In the genomic region with DNA sequence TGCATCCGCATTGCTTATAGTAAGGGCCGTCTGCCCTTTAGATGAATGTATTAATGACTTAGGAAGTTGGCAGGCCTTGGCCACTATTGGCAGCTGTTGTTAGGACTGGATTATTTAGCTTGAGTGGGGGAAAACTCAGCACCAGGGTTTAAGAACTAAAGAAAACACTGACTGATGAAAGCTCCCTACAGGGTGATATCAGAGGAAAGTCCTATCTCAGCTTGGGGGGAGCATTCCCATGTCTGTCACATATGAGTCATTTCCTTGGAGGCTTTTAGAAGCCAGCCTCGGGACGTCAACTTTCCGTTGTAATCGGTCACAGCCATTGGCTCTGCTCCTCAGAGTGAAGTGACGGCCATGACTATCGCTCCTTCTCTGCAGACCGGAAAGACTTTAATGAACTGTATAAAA, we compare ENCODE assay signal across 10 mouse cellular contexts.
DNase-seq lines count a peak whose midpoint lies in the region; ATAC-seq and TF ChIP-seq lines count a peak whose summit lies in the region.
"Had no signal": no experiment of that assay in that cellular context is flagged by ENCODE, and none has a peak within 500 bp of the region (broad histone marks: within the 10 kb centered on the region; RNA-seq: fewer than 3 reads in every experiment).

No protein-coding gene starts in this region.

- H3K27me3 ChIP-seq in hindbrain, embryonic 11.5 days (ENCODE audit: control insufficient read depth, insufficient read depth, low read length), result no peaks in the 10 kb centered on the region
- no peaks in the 10 kb centered on the region for H3K27me3 ChIP-seq in hindbrain, embryonic 13.5 days
- no peaks in the 10 kb centered on the region; a peak in 1 of 4 replicates for H3K27me3 ChIP-seq in MEL (ENCODE audit: control insufficient read depth in 1 of 2, insufficient read depth in 2 of 2, low read length in 2 of 2)
- no peaks in the 10 kb centered on the region for H3K27me3 ChIP-seq in liver, embryonic 13.5 days
- H3K27me3 ChIP-seq: embryonic facial prominence, embryonic 12.5 days; liver, embryonic 15.5 days had no signal

- no peak overlapping the region for H3K4me2 ChIP-seq in hindbrain, embryonic 11.5 days (replicated peaks; ENCODE audit: low read depth, low read length)
- no peak overlapping the region for H3K4me2 ChIP-seq in hindbrain, embryonic 13.5 days
- no peak overlapping the region for H3K4me2 ChIP-seq in liver, embryonic 13.5 days
- H3K4me2 ChIP-seq: embryonic facial prominence, embryonic 12.5 days; liver, embryonic 15.5 days had no signal

- no peak for TF ChIP-seq RAD21 in MEL (IDR thresholded peaks at IDR 0.05; ENCODE audit: low read depth, low read length)

- H3K36me3 ChIP-seq in hindbrain, embryonic 11.5 days (ENCODE audit: control insufficient read depth, insufficient read depth, low read length), result no peaks in the 10 kb centered on the region
- no peaks in the 10 kb centered on the region for H3K36me3 ChIP-seq in hindbrain, embryonic 13.5 days
- H3K36me3 ChIP-seq in MEL (ENCODE audit: control insufficient read depth in 1 of 2, insufficient read depth in 2 of 2, low read length in 2 of 2), result no peaks in the 10 kb centered on the region
- no peaks in the 10 kb centered on the region for H3K36me3 ChIP-seq in liver, embryonic 13.5 days
- H3K36me3 ChIP-seq: embryonic facial prominence, embryonic 12.5 days; liver, embryonic 15.5 days had no signal

- no peaks in the 10 kb centered on the region for H3K4me1 ChIP-seq in hindbrain, embryonic 11.5 days (replicated peaks; ENCODE audit: control insufficient read depth, insufficient read depth, low read length)
- H3K4me1 ChIP-seq in hindbrain, embryonic 13.5 days (replicated peaks), result 0 out of 2 replicates have a peak, but pooled peaks cover 4% of the 10 kb centered on the region
- no peaks in the 10 kb centered on the region for H3K4me1 ChIP-seq in MEL (ENCODE audit: control insufficient read depth in 1 of 2, insufficient read depth in 2 of 2, low read length in 2 of 2)
- H3K4me1 ChIP-seq in liver, embryonic 13.5 days (replicated peaks), result no peaks in the 10 kb centered on the region
- H3K4me1 ChIP-seq: embryonic facial prominence, embryonic 12.5 days; liver, embryonic 15.5 days had no signal

- H3K79me2 ChIP-seq in MEL (ENCODE audit: control insufficient read depth, insufficient read depth, low read length, poor library complexity), result no peaks in the 10 kb centered on the region

- no peak for TF ChIP-seq EP300 in MEL (IDR thresholded peaks at IDR 0.05; ENCODE audit: low read depth in 1 of 2, low read length in 2 of 2)

- H3K9me3 ChIP-seq in hindbrain, embryonic 11.5 days (ENCODE audit: control insufficient read depth, low read length), result no peaks in the 10 kb centered on the region
- no peaks in the 10 kb centered on the region for H3K9me3 ChIP-seq in hindbrain, embryonic 13.5 days
- H3K9me3 ChIP-seq in MEL (replicated peaks; ENCODE audit: insufficient read depth, low read length), result no peaks in the 10 kb centered on the region
- H3K9me3 ChIP-seq in liver, embryonic 13.5 days (replicated peaks), result no peaks in the 10 kb centered on the region
- H3K9me3 ChIP-seq: embryonic facial prominence, embryonic 12.5 days; liver, embryonic 15.5 days had no signal

- WGBS in hindbrain, embryonic 11.5 days, result 71% methylated on average over 9 of the region's 9 CpGs
- 52% methylated on average over 9 of the region's 9 CpGs for WGBS in hindbrain, embryonic 13.5 days
- 60% methylated on average over 9 of the region's 9 CpGs for WGBS in liver, embryonic 13.5 days (ENCODE audit: insufficient replicate concordance)

- no peak for TF ChIP-seq CTCF in MEL (IDR thresholded peaks at IDR 0.05 in 2 of 3, conservative IDR thresholded peaks at IDR 0.05 in 1 of 3; ENCODE audit: control insufficient read depth in 1 of 3, insufficient read depth in 1 of 3, low read depth in 2 of 3, low read length in 3 of 3, poor library complexity in 1 of 3, severe bottlenecking in 1 of 3)

- no peak for TF ChIP-seq POLR2A in MEL (IDR thresholded peaks at IDR 0.05; ENCODE audit: control insufficient read depth in 1 of 2, insufficient read depth in 1 of 2, low read depth in 1 of 2, low read length in 2 of 2, poor library complexity in 1 of 2)

- no peak overlapping the region for H3K27ac ChIP-seq in hindbrain, embryonic 11.5 days (ENCODE audit: low read depth, low read length)
- H3K27ac ChIP-seq in hindbrain, embryonic 13.5 days, result no peak overlapping the region
- no peak overlapping the region for H3K27ac ChIP-seq in MEL (ENCODE audit: control insufficient read depth, low read depth, low read length)
- no peak overlapping the region for H3K27ac ChIP-seq in liver, embryonic 13.5 days
- H3K27ac ChIP-seq: embryonic facial prominence, embryonic 12.5 days; liver, embryonic 15.5 days had no signal

- no peak overlapping the region for H3K4me3 ChIP-seq in hindbrain, embryonic 11.5 days (ENCODE audit: low read depth, low read length)
- no peak overlapping the region for H3K4me3 ChIP-seq in hindbrain, embryonic 13.5 days
- no peak overlapping the region for H3K4me3 ChIP-seq in MEL (ENCODE audit: control insufficient read depth in 1 of 2, insufficient read depth in 1 of 2, low read depth in 2 of 2, low read length in 2 of 2)
- H3K4me3 ChIP-seq in liver, embryonic 13.5 days (replicated peaks), result no peak overlapping the region
- H3K4me3 ChIP-seq: embryonic facial prominence, embryonic 12.5 days; liver, embryonic 15.5 days had no signal

- DNase-seq in hindbrain, embryonic 11.5 days (ENCODE audit: low spot score), result peak; percentile 3
- DNase-seq in MEL (ENCODE audit: low read depth, low spot score), result peak; percentile 8
- DNase-seq in heart, adult 18-20 months, result peak; percentile 63 to 81
- no peak for DNase-seq in liver, embryonic 13.5 days
- DNase-seq in layer of hippocampus, adult 9-10 months (ENCODE audit: low spot score), result no peak

- ATAC-seq in hindbrain, embryonic 11.5 days (ENCODE audit: low FRiP score), result no peak
- ATAC-seq in hindbrain, embryonic 13.5 days (ENCODE audit: low FRiP score), result no peak
- peak; percentile 26; the same call in 1 of the 2 replicates for ATAC-seq in liver, embryonic 13.5 days (ENCODE audit: low read depth)
- ATAC-seq in CD4-positive, CD25-positive, alpha-beta regulatory T cell, adult 4 months, result no peak
- no peak for ATAC-seq in inflammation-experienced regulatory T-cells, adult 6 months

- no peak overlapping the region for H3K9ac ChIP-seq in hindbrain, embryonic 11.5 days (ENCODE audit: low read depth, low read length)
- no peak overlapping the region for H3K9ac ChIP-seq in hindbrain, embryonic 13.5 days
- H3K9ac ChIP-seq in MEL (ENCODE audit: control insufficient read depth, low read depth, low read length, poor library complexity, severe bottlenecking), result no peak overlapping the region
- no peak overlapping the region for H3K9ac ChIP-seq in liver, embryonic 13.5 days
- H3K9ac ChIP-seq: embryonic facial prominence, embryonic 12.5 days; liver, embryonic 15.5 days had no signal

TF ChIP-seq in MEL, 35 proteins besides CTCF, POLR2A, EP300 and RAD21:
- TF ChIP-seq MEF2A (IDR thresholded peaks at IDR 0.05; ENCODE audit: extremely low read depth, insufficient replicate concordance, low read depth, low read length, poor library complexity, severe bottlenecking) (no peak), HCFC1 (IDR thresholded peaks at IDR 0.05; ENCODE audit: low read depth, low read length) (no peak), GABPA (IDR thresholded peaks at IDR 0.05; ENCODE audit: low read depth, low read length) (no peak), MXI1 (IDR thresholded peaks at IDR 0.05; ENCODE audit: low read depth, low read length) (no peak), TBP (IDR thresholded peaks at IDR 0.05; ENCODE audit: low read depth, low read length) (no peak), ZKSCAN1 (IDR thresholded peaks at IDR 0.05; ENCODE audit: low read depth, low read length) (no peak), MAX (IDR thresholded peaks at IDR 0.05; ENCODE audit: low read length) (no peak), UBTF (IDR thresholded peaks at IDR 0.05; ENCODE audit: borderline replicate concordance, insufficient read depth, low read depth, low read length) (no peak), MAZ (IDR thresholded peaks at IDR 0.05; ENCODE audit: low read depth, low read length) (no peak), KAT2A (conservative IDR thresholded peaks at IDR 0.05; ENCODE audit: low read depth, low read length) (no peak), MYC (IDR thresholded peaks at IDR 0.05; ENCODE audit: low read depth, low read length) (no peak), TAL1 (IDR thresholded peaks at IDR 0.05; ENCODE audit: low read length) (no peak), RCOR1 (IDR thresholded peaks at IDR 0.05; ENCODE audit: low read depth, low read length) (no peak), USF1 (IDR thresholded peaks at IDR 0.05; ENCODE audit: low read depth, low read length) (no peak), E2F4 (IDR thresholded peaks at IDR 0.05; ENCODE audit: borderline replicate concordance, low read depth, low read length) (no peak)

Comparison
In these comparisons a context has a peak if more than half of its experiments do, and no peak if none do; other contexts are left out.
1. DNase-seq: peak in hindbrain, embryonic 11.5 days (single experiment), MEL (single experiment) and heart, adult 18-20 months (2 of 2); none in liver, embryonic 13.5 days (single experiment) and layer of hippocampus, adult 9-10 months (single experiment).